Mouse (Mus musculus) myocyte (in vitro differentiated cells): ENCODE results near the gene Cd3eap.

Source experiments
- E2F4 ChIP-seq: IDR thresholded peaks from one replicate; pipeline ENCODE4 v1.6.1; 2011; ENCODE audit warnings: mild to moderate bottlenecking, control low read depth, moderate library complexity; ENCODE audit not compliant: insufficient read depth
- MAX ChIP-seq: IDR thresholded peaks from one replicate; pipeline ENCODE4 v1.6.1; 2011; ENCODE audit warnings: low read depth, mild to moderate bottlenecking, control low read depth
- MYOD1 ChIP-seq, 3 experiments: IDR thresholded peaks; one replicate each; pipeline ENCODE4 v1.6.1; 2011; ENCODE audit warnings: control low read depth in 2 of 3, low read depth in 2 of 3, mild to moderate bottlenecking in 2 of 3, moderate library complexity in 1 of 3; ENCODE audit not compliant: insufficient read length in 2 of 3, control insufficient read depth in 1 of 3
- POLR2A ChIP-seq: IDR thresholded peaks from one replicate; pipeline ENCODE4 v1.6.1; 2011; ENCODE audit warnings: low read depth, mild to moderate bottlenecking, control low read depth, moderate library complexity; ENCODE audit not compliant: insufficient read length
- REST ChIP-seq: IDR thresholded peaks from one replicate; pipeline ENCODE4 v1.6.1; 2011; ENCODE audit warnings: mild to moderate bottlenecking, control low read depth, moderate library complexity; ENCODE audit not compliant: insufficient read depth, insufficient read length
- SRF ChIP-seq: IDR thresholded peaks from one replicate; pipeline ENCODE4 v1.6.1; 2011; ENCODE audit warnings: low read depth; ENCODE audit not compliant: control insufficient read depth, insufficient read length
- TCF12 ChIP-seq: IDR thresholded peaks from one replicate; pipeline ENCODE4 v1.6.1; 2011; ENCODE audit warnings: mild to moderate bottlenecking, control low read depth; ENCODE audit not compliant: poor library complexity, insufficient read depth, severe bottlenecking
- USF1 ChIP-seq: IDR thresholded peaks from one replicate; pipeline ENCODE4 v1.6.1; 2011; ENCODE audit warnings: low read depth, mild to moderate bottlenecking, control low read depth, moderate library complexity

GRCm38 (mm10) chr7:19368380-19368779 lies 9.1 kb upstream of the Cd3eap start:
- TF ChIP-seq MYOD1 (IDR thresholded peaks at IDR 0.05; ENCODE audit: control insufficient read depth in 1 of 3, insufficient read length in 2 of 3, low read depth in 2 of 3) (no peak), USF1 (no peak), POLR2A (no peak), SRF (no peak), MAX (no peak), REST (peak; percentile 77), TCF12 (no peak), E2F4 (no peak)
